Mouse (Mus musculus): ENCODE measurements around the gene Smgc. TPM values are rescaled to one million over a fixed set of nuclear protein-coding genes. Genes with fewer than 3 reads are reported as not detected.

The Smgc gene
- not detected in 2 replicates for polyA plus RNA-seq (2012)

DNA sequence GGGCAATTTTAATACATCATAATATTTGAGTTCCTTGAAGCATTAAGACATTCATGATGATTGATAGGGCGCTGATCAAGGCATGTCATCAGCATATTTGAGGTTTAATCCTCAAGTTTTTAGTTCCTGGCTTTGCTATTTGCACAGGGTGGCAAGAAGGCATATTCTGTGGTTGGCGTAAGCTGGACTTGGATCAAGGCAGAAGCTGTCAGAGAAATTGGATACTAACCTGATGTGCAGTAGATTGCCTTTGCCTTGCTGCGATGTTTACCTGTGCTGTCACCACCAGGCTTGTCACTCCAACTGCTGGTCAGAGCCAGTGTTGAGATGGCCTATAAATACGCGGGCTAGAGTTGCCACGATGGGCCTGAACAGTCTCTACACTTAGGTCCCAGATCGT, at the start of gene Smgc:
Smgc (plus strand) TSS at position 301 of the 400 bp plus-strand sequence.

Other genes with a start within 250 kb of the Smgc start
- 0.53 and 0.66 TPM in 2 replicates for gene Lrrk2, start 165.1 kb upstream of the Smgc start, polyA plus RNA-seq (2012)
- 0.04 TPM in 1 of 2 replicates, not detected in the other for gene Cntn1, start 212.9 kb downstream of the Smgc start, polyA plus RNA-seq (2012)